Mouse (Mus musculus): ENCODE data around the gene Heatr5a. TPM values are rescaled to one million over a fixed set of nuclear protein-coding genes. Genes with fewer than 3 reads are reported as not detected.

Gene Heatr5a
- polyA plus RNA-seq, 1 experiment: 3.5 TPM

DNA sequence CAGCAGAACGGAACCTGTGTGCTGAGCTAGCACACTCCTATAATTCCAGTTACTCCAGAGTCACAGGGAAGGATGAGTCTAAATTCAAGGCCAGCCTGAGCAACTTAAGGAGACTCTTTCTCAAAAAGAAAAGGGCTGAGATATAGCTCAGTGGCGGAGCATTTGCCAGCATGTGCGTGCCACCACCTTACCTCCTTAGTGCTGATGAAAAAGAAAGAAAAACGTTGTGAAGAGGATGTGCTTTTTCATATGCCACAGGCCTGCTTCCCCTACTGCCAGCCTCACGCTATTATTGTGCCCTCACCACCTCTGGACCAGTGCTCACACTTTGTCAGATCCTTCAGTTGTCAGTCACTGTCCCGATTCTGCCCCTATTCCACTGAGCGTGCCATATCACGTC is 104.0 kb downstream of the Heatr5a start:
- Histone ChIP-seq H3K36me3 (replicated peaks; ENCODE audit: low read length) (peaks cover 28% of the 10 kb centered on the region), H3K4me1 (peaks cover 80% of the 10 kb centered on the region), H3K27me3 (replicated peaks) (no peaks in the 10 kb centered on the region), H3K4me3 (replicated peaks) (peak overlapping the region; percentile 56), H3K9me3 (no peaks in the 10 kb centered on the region)
- TF ChIP-seq FLI1 (IDR thresholded peaks at IDR 0.05; ENCODE audit: low read length) (no peak), GATA1 (IDR thresholded peaks at IDR 0.05; ENCODE audit: borderline replicate concordance, low read length) (no peak)

DNA sequence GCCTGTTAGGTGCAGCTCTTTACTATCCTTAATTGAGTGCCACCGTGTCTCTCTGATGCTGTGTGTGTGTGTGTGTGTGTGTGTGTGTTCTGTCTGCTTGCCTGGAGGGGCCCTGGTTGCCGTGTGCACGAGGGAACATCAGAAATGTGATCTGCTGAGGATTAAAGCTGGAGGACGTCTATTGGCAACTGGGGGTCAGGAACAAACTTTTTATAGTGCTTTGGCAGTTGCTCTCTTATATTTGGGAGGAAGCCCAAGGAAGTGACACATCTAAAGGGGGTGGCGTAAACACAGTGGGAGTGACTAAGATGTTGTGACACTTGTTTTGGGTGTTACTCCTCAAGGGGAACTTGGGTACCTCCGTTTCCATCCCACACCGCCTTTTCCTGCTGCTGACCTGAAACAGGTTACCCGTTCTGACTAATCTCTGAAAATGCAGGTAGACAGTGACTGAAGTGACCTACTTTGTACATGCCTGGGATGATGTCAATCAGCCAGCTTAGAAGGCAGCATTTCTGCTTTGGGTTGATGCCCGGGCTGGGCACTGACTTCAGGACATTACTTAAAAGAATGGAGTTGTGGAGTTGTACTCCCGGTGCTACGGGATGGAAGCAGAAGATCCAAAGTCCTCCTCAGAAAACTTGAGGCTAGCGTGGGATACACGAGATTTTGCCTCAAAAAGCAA is 104.8 kb downstream of the Heatr5a start:
- no peaks in the 10 kb centered on the region for H3K27me3 ChIP-seq (replicated peaks)
- H3K9me3 ChIP-seq: no peaks in the 10 kb centered on the region
- H3K36me3 ChIP-seq (replicated peaks; ENCODE audit: low read length): peaks cover 23% of the 10 kb centered on the region
- TF ChIP-seq GATA1 (IDR thresholded peaks at IDR 0.05; ENCODE audit: borderline replicate concordance, low read length) (no peak), FLI1 (IDR thresholded peaks at IDR 0.05; ENCODE audit: low read length) (no peak)
- peaks cover 75% of the 10 kb centered on the region for H3K4me1 ChIP-seq
- peak overlapping the region; percentile 74 for H3K4me3 ChIP-seq (replicated peaks)

DNA sequence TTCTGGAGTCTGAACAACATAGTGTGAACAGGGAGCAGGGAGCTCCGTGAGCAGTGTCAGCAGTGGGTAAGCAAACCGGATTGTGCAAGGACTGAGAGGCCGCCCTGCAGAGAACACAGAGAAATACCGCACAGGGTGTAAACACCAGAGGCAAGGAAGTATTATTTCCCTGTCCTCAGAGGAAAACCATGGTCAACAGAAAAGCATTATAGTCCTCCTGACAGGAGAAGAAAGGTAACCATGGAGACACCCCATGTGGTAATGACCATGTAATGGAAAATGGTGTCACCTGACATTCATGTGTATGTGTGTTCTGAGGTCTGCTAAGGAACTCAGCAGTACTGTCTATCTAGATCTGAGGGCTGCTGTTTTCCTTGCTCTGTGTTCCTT is 105.3 kb downstream of the Heatr5a start:
- Histone ChIP-seq H3K9me3 (no peaks in the 10 kb centered on the region), H3K4me1 (peaks cover 74% of the 10 kb centered on the region)

DNA sequence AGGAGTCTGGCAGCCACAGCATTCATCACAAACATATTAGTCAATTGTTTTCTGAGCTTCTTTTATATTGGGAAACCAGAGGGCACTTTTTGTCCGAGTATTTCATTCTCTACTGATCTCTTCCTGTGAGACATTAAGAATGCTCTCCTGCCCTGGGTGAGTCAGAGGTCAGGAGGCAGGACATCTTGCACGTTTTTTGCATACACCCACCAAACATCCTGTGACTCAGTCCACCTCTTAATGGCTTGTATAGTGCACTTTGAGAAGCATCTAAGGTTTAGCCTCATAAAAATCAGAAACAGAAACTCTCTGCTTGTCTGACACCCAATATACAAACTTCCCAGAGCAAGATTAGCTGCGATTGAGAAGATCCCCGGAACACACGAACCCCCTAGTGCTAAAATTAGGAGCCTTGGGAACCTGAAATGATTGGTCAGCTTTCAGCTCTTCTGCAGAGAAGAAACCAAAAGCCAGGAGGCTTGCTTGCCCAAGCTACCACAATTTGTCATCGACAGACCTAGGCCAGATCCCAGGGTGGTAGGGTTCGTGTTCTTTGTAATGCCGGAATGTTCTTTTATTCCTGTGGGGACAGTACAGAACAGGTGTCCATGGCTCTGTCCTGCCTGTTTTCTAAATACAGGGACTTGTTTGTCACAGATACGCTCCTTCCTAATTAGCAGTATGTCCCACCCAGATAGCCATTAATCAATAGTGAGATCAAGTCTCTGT is 105.9 kb downstream of the Heatr5a start:
- no peak for TF ChIP-seq FLI1 (IDR thresholded peaks at IDR 0.05; ENCODE audit: low read length)
- no peak for TF ChIP-seq GATA1 (IDR thresholded peaks at IDR 0.05; ENCODE audit: borderline replicate concordance, low read length)
- H3K9me3 ChIP-seq: no peaks in the 10 kb centered on the region
- H3K27me3 ChIP-seq (replicated peaks): no peaks in the 10 kb centered on the region
- H3K36me3 ChIP-seq (replicated peaks; ENCODE audit: low read length): peaks cover 18% of the 10 kb centered on the region
- H3K4me3 ChIP-seq (replicated peaks): peak overlapping the region; percentile 20
- peaks cover 73% of the 10 kb centered on the region for H3K4me1 ChIP-seq

More for the DNA sequence above, 105.3 kb downstream of the Heatr5a start:
- Histone ChIP-seq H3K36me3 (replicated peaks; ENCODE audit: low read length) (peaks cover 20% of the 10 kb centered on the region), H3K27me3 (replicated peaks) (no peaks in the 10 kb centered on the region), H3K4me3 (replicated peaks) (peak overlapping the region; percentile 50)
- TF ChIP-seq FLI1 (IDR thresholded peaks at IDR 0.05; ENCODE audit: low read length) (no peak), GATA1 (IDR thresholded peaks at IDR 0.05; ENCODE audit: borderline replicate concordance, low read length) (no peak)

DNA sequence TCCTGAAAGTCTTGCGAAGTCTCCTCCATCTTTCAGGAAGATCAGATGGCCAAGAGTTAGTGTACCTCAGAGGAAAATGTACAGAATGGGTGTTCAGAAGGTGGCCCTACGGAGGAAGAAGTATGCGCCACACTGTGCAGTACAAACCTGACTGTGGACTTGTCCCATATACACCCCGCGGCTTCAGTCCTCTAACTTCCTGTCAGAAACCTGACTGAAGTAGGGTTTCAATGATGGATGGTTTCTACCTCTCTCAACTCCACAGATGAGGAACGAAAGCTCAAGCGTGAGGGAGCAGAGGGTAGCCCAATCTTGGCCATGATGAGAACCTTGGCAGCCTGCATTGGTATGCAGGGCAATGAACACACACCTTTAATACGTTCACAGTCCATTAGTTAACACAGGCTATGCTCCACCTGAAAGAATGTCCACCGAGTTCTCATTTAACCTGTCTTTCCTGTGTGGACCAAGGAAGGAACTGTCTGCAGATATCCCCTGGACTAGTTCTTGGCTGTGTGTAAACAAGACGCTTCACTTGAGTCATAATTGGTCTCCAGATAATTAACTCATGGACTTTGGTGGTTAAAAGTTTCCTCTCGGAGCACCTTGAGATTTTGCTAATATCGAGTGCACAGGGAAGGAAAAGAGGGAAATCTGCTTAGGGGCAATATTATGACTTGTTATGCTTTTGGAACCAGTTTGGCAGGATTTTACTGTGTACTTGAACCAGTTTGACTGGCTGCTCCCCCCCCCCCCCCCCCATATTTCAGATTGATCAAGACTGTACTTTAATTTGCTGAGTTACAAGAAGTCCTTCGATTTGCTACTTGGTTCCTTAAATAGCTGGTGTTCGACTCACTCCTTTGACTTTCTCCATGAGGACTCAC is 107.8 kb downstream of the Heatr5a start:
- H3K9me3 ChIP-seq: no peaks in the 10 kb centered on the region
- TF ChIP-seq GATA1 (IDR thresholded peaks at IDR 0.05; ENCODE audit: borderline replicate concordance, low read length) (no peak), FLI1 (IDR thresholded peaks at IDR 0.05; ENCODE audit: low read length) (no peak)
- no peak overlapping the region for H3K4me3 ChIP-seq (replicated peaks)
- H3K36me3 ChIP-seq (replicated peaks; ENCODE audit: low read length): peaks cover 14% of the 10 kb centered on the region
- H3K27me3 ChIP-seq (replicated peaks): no peaks in the 10 kb centered on the region
- peaks cover 78% of the 10 kb centered on the region for H3K4me1 ChIP-seq

DNA sequence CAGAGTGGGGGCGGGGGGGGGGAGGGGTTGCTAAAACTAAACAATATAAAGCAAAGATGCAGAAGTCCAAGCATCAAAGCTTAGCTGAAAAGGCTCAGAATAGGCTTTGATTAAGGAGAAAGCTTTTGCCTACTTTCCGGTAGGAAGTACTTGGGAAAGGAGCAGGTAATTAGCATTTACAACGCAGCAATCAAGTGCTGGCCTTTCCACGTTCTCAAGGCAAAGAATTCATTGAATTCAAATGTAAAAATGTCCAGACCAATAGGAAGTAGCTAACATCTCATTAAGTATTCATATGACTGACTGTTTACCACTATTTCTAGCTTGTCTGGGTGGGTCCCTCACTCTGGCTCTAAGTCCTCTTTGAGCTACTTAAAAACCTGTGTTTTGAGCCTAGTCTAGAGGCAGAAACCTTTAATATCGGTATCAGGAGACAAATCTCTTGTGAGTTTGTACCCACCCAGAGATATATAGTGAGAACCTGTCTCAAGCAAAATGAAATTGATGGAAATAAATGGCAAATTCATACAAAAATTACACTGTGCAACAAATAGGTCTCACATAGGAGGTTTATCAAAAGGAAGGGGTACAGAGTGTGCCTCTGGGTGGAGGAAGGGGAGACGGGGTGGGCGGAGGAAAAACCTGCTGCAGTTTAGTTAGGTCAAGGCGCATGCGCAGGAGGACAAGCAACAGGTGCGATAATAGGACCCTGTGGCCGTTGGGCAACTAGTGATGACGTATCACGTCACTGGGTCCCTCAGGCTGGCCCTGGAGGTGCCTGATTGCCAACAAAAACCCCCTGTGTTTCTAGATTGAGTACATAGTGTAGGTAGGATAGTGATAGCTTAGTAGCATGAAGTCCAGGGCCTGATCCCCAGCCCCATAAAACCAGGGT is 112.7 kb downstream of the Heatr5a start:
- no peak overlapping the region for H3K4me3 ChIP-seq (replicated peaks)
- H3K9me3 ChIP-seq: no peaks in the 10 kb centered on the region
- peaks cover 67% of the 10 kb centered on the region for H3K4me1 ChIP-seq
- TF ChIP-seq GATA1 (IDR thresholded peaks at IDR 0.05; ENCODE audit: borderline replicate concordance, low read length) (no peak), FLI1 (IDR thresholded peaks at IDR 0.05; ENCODE audit: low read length) (no peak)
- no peaks in the 10 kb centered on the region for H3K27me3 ChIP-seq (replicated peaks)
- H3K36me3 ChIP-seq (replicated peaks; ENCODE audit: low read length): peaks cover 11% of the 10 kb centered on the region

DNA sequence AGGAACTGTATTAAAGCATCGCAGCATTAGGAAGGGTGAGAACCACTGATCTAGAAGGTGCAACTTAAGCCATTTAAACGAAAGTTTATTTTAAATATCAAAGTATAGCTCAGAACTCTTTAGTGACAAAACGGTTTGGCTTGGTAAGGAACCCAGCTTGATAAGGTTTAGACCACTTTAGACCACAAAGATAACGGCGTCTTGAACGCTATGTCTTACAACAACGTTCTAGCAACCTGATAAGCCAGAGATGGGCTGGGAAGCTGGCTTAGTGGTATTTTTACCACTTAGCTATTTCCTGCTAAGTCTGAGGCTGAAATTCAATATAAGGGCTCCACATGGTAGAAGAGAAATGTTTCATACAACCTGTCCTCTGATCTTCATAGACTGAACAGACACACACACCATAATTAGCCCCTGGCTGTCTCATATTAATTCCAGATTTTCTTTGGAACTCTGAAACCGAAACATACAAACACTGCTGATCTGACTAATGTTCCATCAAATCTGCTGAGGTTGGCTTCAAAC is 114.3 kb downstream of the Heatr5a start:
- Histone ChIP-seq H3K27me3 (replicated peaks) (no peaks in the 10 kb centered on the region), H3K4me1 (peaks cover 66% of the 10 kb centered on the region), H3K36me3 (replicated peaks; ENCODE audit: low read length) (peaks cover 11% of the 10 kb centered on the region), H3K9me3 (no peaks in the 10 kb centered on the region), H3K4me3 (replicated peaks) (peak overlapping the region; percentile 33)
- TF ChIP-seq GATA1 (IDR thresholded peaks at IDR 0.05; ENCODE audit: borderline replicate concordance, low read length) (no peak), FLI1 (IDR thresholded peaks at IDR 0.05; ENCODE audit: low read length) (no peak)

DNA sequence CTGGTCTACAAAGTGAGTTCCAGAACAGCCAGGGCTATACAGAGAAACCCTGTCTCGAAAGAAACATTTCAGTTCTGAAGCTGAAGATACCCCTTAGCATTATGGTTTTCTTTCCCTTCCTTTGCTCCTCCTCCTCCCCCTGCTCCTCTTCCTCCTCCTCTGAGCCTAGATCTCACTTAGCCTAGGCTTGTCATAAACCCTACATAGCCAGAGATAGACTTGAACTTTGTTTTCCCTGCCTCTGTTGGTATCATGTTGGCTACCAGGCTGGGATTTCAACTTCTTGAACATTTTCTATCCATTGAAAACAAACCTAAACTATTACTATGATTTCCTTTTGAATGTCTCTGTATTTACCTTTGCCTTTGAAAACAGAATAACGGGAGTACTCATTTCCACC is 115.2 kb downstream of the Heatr5a start:
- TF ChIP-seq FLI1 (IDR thresholded peaks at IDR 0.05; ENCODE audit: low read length) (no peak), GATA1 (IDR thresholded peaks at IDR 0.05; ENCODE audit: borderline replicate concordance, low read length) (no peak)
- Histone ChIP-seq H3K9me3 (no peaks in the 10 kb centered on the region), H3K4me1 (peaks cover 70% of the 10 kb centered on the region), H3K4me3 (replicated peaks) (no peak overlapping the region), H3K36me3 (replicated peaks; ENCODE audit: low read length) (peaks cover 11% of the 10 kb centered on the region), H3K27me3 (replicated peaks) (no peaks in the 10 kb centered on the region)

DNA sequence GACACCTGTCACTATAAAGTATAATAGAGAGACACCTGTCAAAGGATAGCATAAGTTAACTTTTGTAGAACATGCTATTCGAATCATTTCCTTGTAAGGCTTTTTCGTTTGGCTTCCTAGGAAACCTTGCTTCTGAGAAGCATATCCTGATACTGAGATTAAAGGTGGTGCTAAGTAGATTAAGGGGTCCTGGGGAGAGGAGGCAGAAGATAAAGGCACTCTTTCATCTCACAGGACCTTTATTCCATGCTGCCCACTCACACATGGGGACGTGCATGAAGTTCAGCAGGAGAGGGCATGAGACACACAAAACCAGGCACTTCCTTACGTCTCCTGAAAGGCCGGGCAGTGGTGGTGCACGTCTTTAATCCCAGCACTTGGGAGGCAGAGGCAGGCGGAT is 115.7 kb downstream of the Heatr5a start:
- no peak overlapping the region for H3K4me3 ChIP-seq (replicated peaks)
- TF ChIP-seq GATA1 (IDR thresholded peaks at IDR 0.05; ENCODE audit: borderline replicate concordance, low read length) (no peak), FLI1 (IDR thresholded peaks at IDR 0.05; ENCODE audit: low read length) (no peak)

More for the DNA sequence above, 115.7 kb downstream of the Heatr5a start:
- no peaks in the 10 kb centered on the region for H3K9me3 ChIP-seq
- H3K27me3 ChIP-seq (replicated peaks): no peaks in the 10 kb centered on the region
- peaks cover 11% of the 10 kb centered on the region for H3K36me3 ChIP-seq (replicated peaks; ENCODE audit: low read length)
- peaks cover 67% of the 10 kb centered on the region for H3K4me1 ChIP-seq

Data from megakaryocyte, embryonic 14.5 days (primary cell).